Mouse (Mus musculus) midbrain, embryonic 16.5 days (tissue): ENCODE measurements around the gene Flvcr2. TPM values are rescaled to one million over a fixed set of nuclear protein-coding genes. Genes with fewer than 3 reads are reported as not detected.

ENCODE experiments used
- ATAC-seq: fragments of 200-750 bp; cut with Nextera tagmentation; 2 replicates; pipeline ENCODE4 v1.8.0; 2017; ENCODE audit warnings: moderate TSS enrichment
- H3K27ac ChIP-seq: fragments of 300-500 bp; sonication (generic); 2 replicates; pipeline ENCODE4 v1.5.1; 2014; ENCODE audit warnings: mild to moderate bottlenecking, low read length, mixed read lengths
- H3K27me3 ChIP-seq: fragments of 300-500 bp; sonication (generic); 2 replicates; pipeline ENCODE4 v1.6.1; 2014; ENCODE audit warnings: low read depth, low read length, mixed read lengths; ENCODE audit not compliant: control insufficient read depth, insufficient read depth
- H3K36me3 ChIP-seq: fragments of 300-500 bp; sonication (generic); 2 replicates; pipeline ENCODE4 v1.6.1; 2014; ENCODE audit warnings: mild to moderate bottlenecking, low read length, moderate library complexity, mixed read lengths; ENCODE audit not compliant: control insufficient read depth, insufficient read depth
- H3K4me1 ChIP-seq: fragments of 300-500 bp; sonication (generic); 2 replicates; pipeline ENCODE4 v1.6.1; 2014; ENCODE audit warnings: mild to moderate bottlenecking, low read length, mixed read lengths; ENCODE audit not compliant: control insufficient read depth, insufficient read depth
- H3K4me2 ChIP-seq: fragments of 300-500 bp; sonication (generic); 2 replicates; pipeline ENCODE4 v1.6.1; 2014; ENCODE audit warnings: mild to moderate bottlenecking, low read length, mixed read lengths
- H3K4me3 ChIP-seq: fragments of 300-500 bp; sonication (generic); 2 replicates; pipeline ENCODE4 v1.5.1; 2014; ENCODE audit warnings: low read depth, mild to moderate bottlenecking, low read length, moderate library complexity, mixed read lengths
- H3K9ac ChIP-seq: fragments of 300-500 bp; sonication (generic); 2 replicates; pipeline ENCODE4 v1.6.1; 2014; ENCODE audit warnings: low read depth, low read length, mixed read lengths
- H3K9me3 ChIP-seq: fragments of 300-500 bp; sonication (generic); replicated peaks from 2 replicates; pipeline ENCODE4 v1.6.1; 2014; ENCODE audit warnings: mild to moderate bottlenecking, low read length, mixed read lengths; ENCODE audit not compliant: control insufficient read depth, poor library complexity, severe bottlenecking
- WGBS: fragments of 180-500 bp; shearing (Covaris S2); extraction: QIAGEN DNeasy Blood & Tissue Kit; methylation state at CpG from one replicate; pipeline ENCODE4 v1.1.7; 2014; 5-methylcytosine and 5-hydroxymethylcytosine counted together
- polyA plus RNA-seq: library from polyadenylated mRNA; unstranded; fragments of >200 nt; fragmentation: Nextera tagmentation; extraction: Ambion mirVana; gene quantifications from 2 replicates; pipeline ENCODE4 v1.2.1, GENCODE M21; 2015

The Flvcr2 gene
- polyA plus RNA-seq, 1 experiment from 2014 or later, result 5.8 TPM

- H3K9me3 ChIP-seq, result no peaks in the 10 kb centered on the region
- no peak overlapping the region for H3K4me2 ChIP-seq
- no peak for ATAC-seq
- no peaks in the 10 kb centered on the region for H3K4me1 ChIP-seq
- WGBS, result 75% methylated on average over 9 of the region's 9 CpGs
- no peaks in the 10 kb centered on the region for H3K36me3 ChIP-seq
- H3K9ac ChIP-seq, result no peak overlapping the region
- H3K27me3 ChIP-seq, result no peaks in the 10 kb centered on the region
- H3K27ac ChIP-seq, result no peak overlapping the region
- H3K4me3 ChIP-seq, result no peak overlapping the region
These were observed 53.7 kb downstream of the Flvcr2 start for GRCm38 (mm10) chr12:85800031-85800430.

- WGBS, result 70% methylated on average over 6 of the region's 6 CpGs
- Histone ChIP-seq H3K4me1 (no peaks in the 10 kb centered on the region), H3K9me3 (no peaks in the 10 kb centered on the region), H3K4me3 (no peak overlapping the region), H3K4me2 (no peak overlapping the region), H3K36me3 (0 out of 2 replicates have a peak, but pooled peaks cover 4% of the 10 kb centered on the region), H3K9ac (no peak overlapping the region), H3K27ac (no peak overlapping the region), H3K27me3 (no peaks in the 10 kb centered on the region)
- no peak for ATAC-seq
These were observed 63.4 kb downstream of the Flvcr2 start for GRCm38 (mm10) chr12:85809726-85810125.

- Histone ChIP-seq H3K27me3 (no peaks in the 10 kb centered on the region), H3K4me2 (no peak overlapping the region), H3K4me3 (no peak overlapping the region), H3K9ac (no peak overlapping the region), H3K27ac (no peak overlapping the region), H3K4me1 (no peaks in the 10 kb centered on the region), H3K36me3 (peaks cover 8% of the 10 kb centered on the region; the same call in 1 of the 2 replicates), H3K9me3 (no peaks in the 10 kb centered on the region)
- ATAC-seq, result no peak
These were observed 64.6 kb downstream of the Flvcr2 start for GRCm38 (mm10) chr12:85810959-85811358.

GRCm38 (mm10) chr12:85811676-85812075 lies 65.3 kb downstream of the Flvcr2 start:
- peaks cover 12% of the 10 kb centered on the region; the same call in 1 of the 2 replicates for H3K36me3 ChIP-seq
- ATAC-seq, result no peak

GRCm38 (mm10) chr12:85813599-85813998 lies 67.3 kb downstream of the Flvcr2 start:
- Histone ChIP-seq H3K36me3 (peaks cover 14% of the 10 kb centered on the region; the same call in 1 of the 2 replicates), H3K4me3 (no peak overlapping the region), H3K9ac (no peak overlapping the region), H3K4me1 (no peaks in the 10 kb centered on the region), H3K9me3 (no peaks in the 10 kb centered on the region), H3K4me2 (no peak overlapping the region), H3K27ac (no peak overlapping the region), H3K27me3 (no peaks in the 10 kb centered on the region)
- 90% methylated on average over 2 of the region's 2 CpGs for WGBS
- ATAC-seq, result no peak

More at GRCm38 (mm10) chr12:85811676-85812075, 65.3 kb downstream of the Flvcr2 start:
- no peak overlapping the region for H3K4me3 ChIP-seq
- no peak overlapping the region for H3K4me2 ChIP-seq
- H3K9me3 ChIP-seq, result no peaks in the 10 kb centered on the region
- H3K27ac ChIP-seq, result no peak overlapping the region
- 97% methylated on average over 4 of the region's 4 CpGs for WGBS
- no peaks in the 10 kb centered on the region for H3K27me3 ChIP-seq
- no peaks in the 10 kb centered on the region for H3K4me1 ChIP-seq
- H3K9ac ChIP-seq, result no peak overlapping the region

GRCm38 (mm10) chr12:85822051-85822450 lies 75.7 kb downstream of the Flvcr2 start:
- H3K4me2 ChIP-seq, result no peak overlapping the region
- WGBS, result 81% methylated on average over 9 of the region's 9 CpGs

GRCm38 (mm10) chr12:85824438-85825264 lies 78.3 kb downstream of the Flvcr2 start, which contains the start of the genes Erg28 and Ttll5:
Gene Erg28, minus strand, starts transcription at chr12:85824550.
Gene Ttll5, plus strand, starts transcription at chr12:85824659.
- Histone ChIP-seq H3K9ac (peak within 1 kb of the TSS; percentile 87), H3K4me1 (peaks cover 26% of the 10 kb centered on the region), H3K27ac (peak within 1 kb of the TSS; percentile 97), H3K36me3 (0 out of 2 replicates have a peak, but pooled peaks cover 4% of the 10 kb centered on the region), H3K4me2 (peak within 1 kb of the TSS; percentile 87), H3K27me3 (no peaks in the 10 kb centered on the region), H3K9me3 (no peaks in the 10 kb centered on the region), H3K4me3 (peak within 1 kb of the TSS; percentile 86)
- WGBS, result under 1% methylated on average over 67 of the region's 67 CpGs
- ATAC-seq, result peak; percentile 99

More at GRCm38 (mm10) chr12:85822051-85822450, 75.7 kb downstream of the Flvcr2 start:
- no peak for ATAC-seq
- no peak overlapping the region for H3K4me3 ChIP-seq
- H3K36me3 ChIP-seq, result 0 out of 2 replicates have a peak, but pooled peaks cover 2% of the 10 kb centered on the region
- no peaks in the 10 kb centered on the region for H3K27me3 ChIP-seq
- H3K9me3 ChIP-seq, result no peaks in the 10 kb centered on the region
- H3K9ac ChIP-seq, result no peak overlapping the region; the same call in 1 of the 2 replicates
- peaks cover 26% of the 10 kb centered on the region for H3K4me1 ChIP-seq
- no peak overlapping the region for H3K27ac ChIP-seq

GRCm38 (mm10) chr12:85825361-85825760 lies 79.0 kb downstream of the Flvcr2 start:
- H3K9me3 ChIP-seq, result no peaks in the 10 kb centered on the region
- peak overlapping the region; percentile 76 for H3K4me2 ChIP-seq
- peak overlapping the region; percentile 87 for H3K9ac ChIP-seq
- H3K36me3 ChIP-seq, result 0 out of 2 replicates have a peak, but pooled peaks cover 4% of the 10 kb centered on the region
- peak overlapping the region; percentile 97 for H3K27ac ChIP-seq
- no peaks in the 10 kb centered on the region for H3K27me3 ChIP-seq
- peak overlapping the region; percentile 86 for H3K4me3 ChIP-seq
- WGBS, result 9% methylated on average over 8 of the region's 8 CpGs
- ATAC-seq, result no peak
- H3K4me1 ChIP-seq, result peaks cover 26% of the 10 kb centered on the region

- H3K4me3 ChIP-seq, result no peak overlapping the region
- H3K9me3 ChIP-seq, result no peaks in the 10 kb centered on the region
- no peak overlapping the region for H3K27ac ChIP-seq
- no peaks in the 10 kb centered on the region for H3K27me3 ChIP-seq
- 72% methylated on average over 2 of the region's 2 CpGs for WGBS
- peaks cover 26% of the 10 kb centered on the region for H3K4me1 ChIP-seq
- no peak for ATAC-seq
- 0 out of 2 replicates have a peak, but pooled peaks cover 4% of the 10 kb centered on the region for H3K36me3 ChIP-seq
- H3K9ac ChIP-seq, result no peak overlapping the region
- peak overlapping the region; percentile 76; the same call in 1 of the 2 replicates for H3K4me2 ChIP-seq
These were observed 79.5 kb downstream of the Flvcr2 start for GRCm38 (mm10) chr12:85825822-85826221.
